Mouse (Mus musculus) left cerebral cortex, postnatal 10 days (tissue): ENCODE measurements around the gene Hist1h2ae. TPM values are rescaled to one million over a fixed set of nuclear protein-coding genes. Genes with fewer than 3 reads are reported as not detected.
"Not testable (repeated sequence)": the region's sequence is repeated elsewhere in the genome, so short reads cannot be mapped to it uniquely, and the experiment has no call there.

Experiments used
- DNase-seq, 2 experiments: peaks; one replicate each; pipeline ENCODE4 v3.0.0; 2021 to 2022; ENCODE audit warnings: low spot score in 2 of 2, mixed read lengths in 1 of 2; ENCODE audit errors: extremely low spot score in 1 of 2
- intact Hi-C: fragments of 180-260 bp; cut with DNase I; formaldehyde crosslinking; loops from one replicate; pipeline ENCODE4 v1.15.1; 2025
- total RNA-seq, 2 experiments: library from RNA; stranded (reverse); gene quantifications; 2 replicates each; pipeline ENCODE4 v1.2.3; 2021

Hist1h2ae gene
- total RNA-seq, 2 experiments from 2014 or later: 9.5 to 14.3 TPM

DNA sequence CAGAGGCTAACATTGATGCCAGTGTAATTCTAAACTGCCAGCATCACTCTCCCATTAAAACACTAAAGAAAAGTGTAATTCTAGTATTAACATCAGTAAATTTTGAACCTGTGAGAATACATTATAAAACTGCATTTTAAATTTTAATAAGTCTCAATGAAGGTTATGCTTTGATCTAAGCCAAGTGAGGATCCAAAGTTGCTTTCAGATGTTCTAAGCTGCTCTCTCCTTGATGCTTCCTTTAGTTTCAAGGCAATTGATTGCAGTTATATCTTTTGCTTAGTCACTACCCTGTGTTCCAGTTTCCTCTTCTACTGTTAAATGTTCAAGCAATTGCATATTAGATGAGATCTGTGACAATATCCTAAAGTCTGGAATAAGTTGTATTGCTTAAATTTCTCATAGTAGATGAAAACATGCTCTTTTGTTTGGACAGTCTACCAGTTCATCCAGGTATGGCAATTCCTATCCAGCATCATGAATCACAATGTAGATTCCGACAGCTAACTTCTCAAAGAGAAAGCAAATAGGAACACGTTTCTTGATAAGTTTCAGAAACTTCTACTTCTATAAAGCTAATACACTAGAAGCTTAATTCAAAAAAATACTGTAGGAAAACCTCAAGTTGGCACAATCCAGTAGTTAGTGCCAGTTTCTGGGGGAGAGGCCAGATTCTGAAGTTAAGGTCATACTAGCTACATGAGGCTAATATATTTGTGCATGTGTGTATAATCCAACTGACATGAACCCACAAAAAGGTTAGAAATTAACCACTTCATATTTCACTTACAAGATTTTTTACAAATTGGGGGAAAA, 1.4 kb upstream of the Hist1h2ae start:
- intact Hi-C loops: no loop called here
- no peak for DNase-seq

DNA sequence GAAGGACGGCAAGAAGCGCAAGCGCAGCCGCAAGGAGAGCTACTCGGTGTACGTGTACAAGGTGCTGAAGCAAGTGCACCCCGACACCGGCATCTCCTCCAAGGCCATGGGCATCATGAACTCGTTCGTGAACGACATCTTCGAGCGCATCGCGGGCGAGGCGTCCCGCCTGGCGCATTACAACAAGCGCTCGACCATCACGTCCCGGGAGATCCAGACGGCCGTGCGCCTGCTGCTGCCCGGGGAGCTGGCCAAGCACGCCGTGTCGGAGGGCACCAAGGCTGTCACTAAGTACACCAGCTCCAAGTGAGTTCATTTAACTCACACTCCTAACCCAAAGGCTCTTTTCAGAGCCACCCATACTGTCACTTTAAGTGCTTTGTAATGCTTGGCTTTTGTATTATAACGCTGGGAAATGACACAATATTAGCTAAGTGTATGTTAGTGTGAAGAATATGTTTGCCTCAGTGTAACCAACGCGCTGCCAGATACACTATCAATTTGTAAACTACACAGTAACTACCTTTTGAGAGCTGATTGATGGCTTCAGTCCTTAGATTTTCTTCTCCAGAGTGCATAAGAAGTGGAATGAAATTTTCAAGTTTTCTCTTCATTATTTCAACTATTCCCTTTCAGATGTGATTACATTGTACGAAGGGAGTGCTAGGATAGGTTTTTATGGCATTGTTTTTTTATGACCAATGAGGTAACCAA, 641 bp upstream of the Hist1h2ae start:
- DNase-seq, intact Hi-C loops: not testable (repeated sequence)

DNA sequence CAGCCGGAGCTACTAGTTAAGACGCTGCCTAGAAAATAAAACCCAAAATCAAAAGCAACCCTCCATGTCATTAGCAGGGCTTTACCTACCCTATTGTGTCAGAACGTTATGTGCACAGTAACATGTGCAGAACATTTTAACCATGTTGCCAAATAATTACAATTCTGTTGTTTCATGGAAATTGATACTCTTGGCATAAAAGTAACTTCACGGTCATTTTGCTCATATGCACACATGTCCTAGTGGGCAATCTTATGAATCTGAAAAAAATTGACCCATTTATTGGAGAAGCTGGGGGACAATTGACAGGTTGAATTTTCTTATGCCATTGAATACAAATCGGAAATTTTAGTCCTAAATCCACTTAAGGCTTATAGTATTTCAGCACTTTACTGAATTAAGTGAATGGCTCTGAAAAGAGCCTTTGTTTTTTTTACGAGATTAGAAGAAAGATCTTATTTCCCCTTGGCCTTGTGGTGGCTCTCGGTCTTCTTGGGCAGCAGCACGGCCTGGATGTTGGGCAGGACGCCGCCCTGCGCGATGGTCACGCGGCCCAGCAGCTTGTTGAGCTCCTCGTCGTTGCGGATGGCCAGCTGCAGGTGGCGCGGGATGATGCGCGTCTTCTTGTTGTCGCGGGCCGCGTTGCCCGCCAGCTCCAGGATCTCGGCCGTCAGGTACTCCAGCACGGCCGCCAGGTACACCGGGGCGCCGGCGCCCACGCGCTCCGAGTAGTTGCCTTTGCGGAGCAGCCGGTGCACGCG, 579 bp downstream of the Hist1h2ae start:
- DNase-seq, intact Hi-C loops: not testable (repeated sequence)

DNA sequence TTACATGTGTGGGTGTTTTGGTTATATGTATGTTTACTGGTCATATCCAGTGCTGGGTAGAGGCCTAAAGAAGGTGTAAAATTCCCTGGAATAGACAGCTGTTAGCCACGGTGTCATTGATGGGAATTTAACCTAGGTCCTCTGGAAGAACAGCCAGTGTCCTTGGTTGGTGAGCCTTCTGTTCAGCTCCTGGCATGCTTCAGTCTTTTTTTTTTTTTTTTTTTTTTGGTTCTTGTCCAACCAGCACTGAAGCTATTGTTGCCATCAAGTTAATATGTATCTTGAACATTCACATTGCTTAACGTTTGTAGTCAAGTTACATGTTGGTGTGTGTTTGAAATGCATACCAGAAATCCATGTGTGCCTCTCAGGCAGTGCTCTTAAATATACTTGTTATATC, 6.5 kb downstream of the Hist1h2ae start:
- intact Hi-C loops: no loop called here
- DNase-seq: no peak

DNA sequence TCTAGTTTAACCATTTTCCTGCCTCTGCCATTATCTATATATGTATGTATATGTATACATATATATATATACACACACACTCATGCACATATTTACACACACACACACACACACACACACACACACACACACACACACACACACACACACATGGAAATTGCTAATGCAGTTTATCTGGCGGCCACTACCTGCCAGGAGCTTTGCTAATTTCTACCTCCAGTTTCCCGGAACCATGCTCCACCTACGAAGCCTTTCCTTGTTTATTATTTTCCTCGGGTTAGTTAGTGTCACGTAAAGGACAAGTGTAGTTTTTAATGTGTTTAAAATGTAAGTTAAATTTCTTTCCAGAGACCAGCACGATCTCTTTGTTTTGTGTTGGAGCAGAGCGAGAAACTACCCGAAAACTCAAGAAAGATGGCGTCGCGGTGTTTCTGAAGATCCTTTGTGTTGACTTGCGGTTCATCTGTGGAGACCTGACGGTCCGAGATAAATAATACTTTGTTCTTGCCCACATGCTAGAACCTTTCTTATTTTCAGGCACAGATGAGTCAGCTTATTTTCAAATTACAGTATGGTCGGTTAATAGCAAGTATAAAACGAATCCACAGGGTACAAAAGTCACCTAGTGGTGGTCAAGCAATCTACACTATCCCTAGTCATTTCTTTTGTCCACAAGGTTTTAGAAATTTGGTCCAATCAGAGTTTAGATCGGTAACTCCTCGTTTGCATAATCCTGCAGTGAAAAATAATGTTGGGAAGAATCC, 8.1 kb downstream of the Hist1h2ae start:
- intact Hi-C loops: no loop called here
- peak in 1 of 2 experiments; percentile 68 for DNase-seq

DNA sequence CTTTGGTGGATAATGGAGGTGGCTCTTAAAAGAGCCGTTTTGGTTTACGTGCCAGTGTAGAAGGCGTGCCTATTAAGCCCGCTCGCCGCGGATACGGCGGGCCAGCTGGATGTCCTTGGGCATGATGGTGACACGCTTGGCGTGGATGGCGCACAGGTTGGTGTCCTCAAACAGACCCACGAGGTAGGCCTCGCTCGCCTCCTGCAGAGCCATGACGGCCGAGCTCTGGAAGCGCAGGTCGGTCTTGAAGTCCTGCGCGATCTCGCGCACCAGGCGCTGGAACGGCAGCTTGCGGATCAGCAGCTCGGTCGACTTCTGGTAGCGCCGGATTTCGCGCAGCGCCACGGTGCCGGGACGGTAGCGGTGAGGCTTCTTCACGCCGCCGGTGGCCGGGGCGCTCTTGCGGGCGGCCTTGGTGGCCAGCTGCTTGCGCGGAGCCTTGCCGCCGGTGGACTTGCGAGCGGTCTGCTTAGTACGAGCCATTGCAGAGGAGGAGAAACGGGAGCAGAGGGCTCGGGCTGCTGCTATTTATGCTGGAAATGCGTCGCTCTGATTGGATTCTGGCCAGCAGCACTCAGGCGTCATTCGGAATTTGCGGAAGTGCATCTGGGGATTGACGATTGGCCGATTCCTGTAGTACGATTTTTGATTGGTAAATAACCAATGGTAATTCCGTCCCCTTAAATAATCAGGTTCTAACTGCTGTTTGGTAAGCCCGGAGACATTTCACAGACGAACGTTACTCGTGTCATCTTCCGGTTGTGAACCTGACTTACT, 8.9 kb downstream of the Hist1h2ae start, which contains the start of gene Hist1h3e:
TSS of gene Hist1h3e (minus strand) at position 487 of the 777 bp plus-strand sequence.
- intact Hi-C loops: not testable (repeated sequence)
- DNase-seq: peak; percentile 95 to 98

DNA sequence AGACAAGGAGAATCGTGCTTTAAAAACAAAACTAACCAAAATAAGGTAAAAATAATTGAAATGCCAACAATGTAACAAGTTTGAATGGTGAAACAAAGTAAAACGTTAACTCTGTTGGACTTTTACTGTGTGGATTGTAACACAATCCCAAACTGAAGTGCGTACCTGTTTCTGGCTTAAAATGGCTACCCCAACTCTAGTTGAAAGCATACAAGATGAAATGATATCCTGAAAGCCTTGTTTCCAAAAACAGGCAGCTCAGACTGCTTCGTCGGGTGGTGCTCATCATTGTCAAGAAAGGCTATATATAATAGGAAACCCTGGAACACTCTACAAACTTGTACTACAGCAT, 9.5 kb downstream of the Hist1h2ae start:
- DNase-seq, intact Hi-C loops: not testable (repeated sequence)

DNA sequence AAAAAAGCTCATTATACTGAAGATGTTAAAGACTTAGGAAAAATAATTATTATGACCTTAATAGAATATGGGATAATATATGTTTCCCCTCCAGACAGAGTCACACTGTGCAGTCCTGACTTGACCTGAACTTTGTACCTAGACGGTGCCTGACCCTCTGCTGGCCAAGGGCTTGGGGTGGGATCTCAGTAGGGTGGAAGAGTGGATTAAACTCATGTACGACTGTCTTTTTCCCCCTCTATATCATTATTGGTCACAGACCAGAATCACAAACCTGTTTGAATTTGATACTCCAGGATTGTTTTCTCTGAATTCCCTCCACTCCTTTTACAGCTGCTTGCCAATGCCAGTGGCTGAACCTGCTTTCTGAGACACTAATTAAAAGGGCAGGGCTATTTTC, 10.3 kb downstream of the Hist1h2ae start:
- DNase-seq, intact Hi-C loops: not testable (repeated sequence)

DNA sequence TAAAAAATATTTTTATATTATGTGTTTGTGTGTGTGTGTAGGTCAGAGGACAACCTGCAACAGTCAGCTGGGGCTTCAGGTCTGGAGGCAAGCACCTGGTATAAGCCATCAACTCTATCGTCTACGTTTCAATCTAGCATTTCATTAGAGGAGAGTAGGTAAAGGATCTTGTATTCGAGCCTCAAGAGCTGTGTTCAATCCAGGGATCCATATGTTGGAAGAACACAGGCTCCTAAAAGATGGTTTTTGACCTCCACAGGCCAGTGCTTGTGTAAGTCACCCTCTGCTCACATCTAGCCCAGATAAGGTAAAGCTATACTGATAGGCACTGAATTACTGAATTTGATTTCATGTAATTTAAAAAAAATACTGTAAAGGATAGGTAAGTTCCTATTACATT, 14.1 kb downstream of the Hist1h2ae start:
- no peak for DNase-seq
- intact Hi-C loops: loop anchor here (10.0 kb wide), 1 partner anchor 198 kb away; the partner anchor contains the start of genes Hist1h2ab, Hist1h3b and Hist1h4b

DNA sequence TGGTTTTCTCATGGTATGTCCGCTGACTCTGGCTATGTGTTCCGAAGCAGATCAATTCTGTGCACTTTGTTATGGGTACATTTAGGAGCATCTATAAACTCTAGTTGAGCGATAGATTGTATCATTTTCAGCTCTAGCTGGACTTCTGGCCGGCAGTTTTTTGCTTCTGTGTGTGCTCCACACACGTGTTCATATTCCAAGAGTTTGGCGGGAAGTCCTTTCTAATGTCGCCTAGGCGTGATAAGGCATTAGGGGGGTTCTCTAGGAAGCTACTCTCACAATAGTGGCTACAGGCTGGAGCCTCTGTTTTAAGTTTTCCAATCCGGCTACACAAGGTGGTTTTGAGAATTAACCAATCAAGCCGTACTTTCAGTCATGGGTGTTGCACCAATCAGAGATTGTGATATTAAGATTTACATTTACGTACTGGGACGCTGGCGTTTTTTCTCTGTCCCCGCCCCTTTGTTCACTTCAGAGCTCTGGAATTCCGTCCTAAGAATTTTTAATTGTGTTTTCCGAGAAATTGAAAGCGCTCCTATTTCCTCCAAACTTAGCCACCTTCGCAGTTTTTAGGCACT, 15.1 kb downstream of the Hist1h2ae start:
- DNase-seq: peak; percentile 61 to 90
- intact Hi-C loops: loop anchor here (10.0 kb wide), 1 partner anchor 199 kb away; the partner anchor contains the start of genes Hist1h2ab, Hist1h3b and Hist1h4b

DNA sequence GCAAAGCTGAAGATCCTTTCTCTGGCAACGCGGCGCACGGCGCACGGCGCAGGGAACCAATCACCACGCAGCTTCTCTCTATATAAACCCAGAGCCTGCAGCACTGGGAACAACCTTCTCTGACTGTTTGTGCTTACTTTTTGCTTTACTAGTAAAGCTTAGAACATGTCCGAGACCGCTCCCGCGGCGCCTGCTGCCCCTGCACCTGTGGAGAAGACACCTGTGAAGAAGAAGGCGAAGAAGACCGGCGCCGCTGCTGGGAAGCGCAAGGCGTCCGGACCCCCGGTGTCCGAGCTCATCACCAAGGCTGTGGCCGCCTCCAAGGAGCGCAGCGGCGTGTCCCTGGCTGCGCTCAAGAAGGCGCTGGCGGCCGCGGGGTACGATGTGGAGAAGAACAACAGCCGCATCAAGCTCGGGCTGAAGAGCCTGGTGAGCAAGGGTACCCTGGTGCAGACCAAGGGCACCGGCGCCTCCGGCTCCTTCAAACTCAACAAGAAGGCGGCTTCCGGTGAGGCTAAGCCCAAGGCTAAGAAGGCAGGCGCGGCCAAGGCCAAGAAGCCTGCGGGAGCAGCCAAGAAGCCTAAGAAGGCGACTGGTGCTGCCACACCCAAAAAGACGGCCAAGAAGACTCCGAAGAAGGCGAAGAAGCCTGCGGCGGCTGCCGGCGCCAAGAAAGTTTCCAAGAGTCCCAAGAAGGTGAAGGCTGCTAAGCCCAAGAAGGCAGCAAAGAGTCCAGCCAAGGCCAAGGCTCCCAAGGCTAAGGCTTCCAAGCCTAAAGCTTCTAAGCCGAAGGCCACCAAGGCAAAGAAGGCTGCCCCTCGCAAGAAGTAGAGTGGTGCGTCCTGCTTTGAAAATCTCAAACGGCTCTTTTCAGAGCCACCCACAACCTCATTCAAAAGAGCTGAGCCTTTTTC, 15.8 kb downstream of the Hist1h2ae start:
- intact Hi-C loops: loop anchor here (10.0 kb wide), 1 partner anchor 200 kb away; the partner anchor contains the start of genes Hist1h2ab, Hist1h3b and Hist1h4b
- peak; percentile 77 to 80 for DNase-seq

DNA sequence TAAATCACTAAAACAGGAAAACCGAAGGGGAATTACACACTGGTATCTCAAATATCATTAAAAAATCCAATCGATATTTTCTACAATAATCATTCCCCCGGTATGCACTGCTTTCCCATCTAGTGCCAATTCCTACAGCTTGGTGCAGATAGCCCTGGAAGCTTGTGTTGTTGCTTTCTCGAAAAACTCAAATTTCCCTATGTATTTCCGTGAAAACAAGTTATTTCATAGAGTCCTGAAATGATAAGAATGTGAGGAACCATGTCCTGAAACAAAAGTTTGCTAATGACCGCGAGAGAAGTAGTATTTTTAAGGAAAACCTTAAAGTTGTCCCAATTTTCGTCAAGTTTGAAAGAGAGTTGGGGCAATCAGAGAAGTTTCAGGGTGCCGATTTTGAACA, 16.6 kb downstream of the Hist1h2ae start:
- intact Hi-C loops: loop anchor here (10.0 kb wide), 1 partner anchor 200 kb away; the partner anchor contains the start of genes Hist1h2ab, Hist1h3b and Hist1h4b
- no peak for DNase-seq

DNA sequence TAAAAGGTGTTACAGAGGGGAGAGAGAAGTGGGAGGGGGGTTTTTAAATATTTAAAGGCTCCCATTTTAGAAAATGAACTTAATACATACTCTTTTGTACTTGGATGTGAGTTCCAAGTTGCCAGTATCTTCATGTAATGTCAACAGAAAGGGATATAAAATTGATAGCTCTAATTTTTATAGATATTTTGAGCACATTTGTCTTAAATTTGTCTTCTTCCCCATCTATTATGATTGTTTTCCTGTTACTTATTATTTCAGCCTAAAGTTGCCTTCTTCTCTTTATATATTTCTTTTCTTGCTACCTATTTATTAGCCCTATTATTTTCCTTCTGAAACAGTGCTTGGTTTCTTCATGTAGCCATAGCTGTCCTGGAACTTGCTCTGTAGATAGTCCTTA, 18.1 kb downstream of the Hist1h2ae start, which contains the start of gene Hist1h1d:
TSS of gene Hist1h1d (plus strand) at position 301 of the 400 bp plus-strand sequence.
- no peak for DNase-seq
- intact Hi-C loops: loop anchor here (10.0 kb wide), 1 partner anchor 202 kb away; the partner anchor contains the start of genes Hist1h2ab, Hist1h3b and Hist1h4b

DNA sequence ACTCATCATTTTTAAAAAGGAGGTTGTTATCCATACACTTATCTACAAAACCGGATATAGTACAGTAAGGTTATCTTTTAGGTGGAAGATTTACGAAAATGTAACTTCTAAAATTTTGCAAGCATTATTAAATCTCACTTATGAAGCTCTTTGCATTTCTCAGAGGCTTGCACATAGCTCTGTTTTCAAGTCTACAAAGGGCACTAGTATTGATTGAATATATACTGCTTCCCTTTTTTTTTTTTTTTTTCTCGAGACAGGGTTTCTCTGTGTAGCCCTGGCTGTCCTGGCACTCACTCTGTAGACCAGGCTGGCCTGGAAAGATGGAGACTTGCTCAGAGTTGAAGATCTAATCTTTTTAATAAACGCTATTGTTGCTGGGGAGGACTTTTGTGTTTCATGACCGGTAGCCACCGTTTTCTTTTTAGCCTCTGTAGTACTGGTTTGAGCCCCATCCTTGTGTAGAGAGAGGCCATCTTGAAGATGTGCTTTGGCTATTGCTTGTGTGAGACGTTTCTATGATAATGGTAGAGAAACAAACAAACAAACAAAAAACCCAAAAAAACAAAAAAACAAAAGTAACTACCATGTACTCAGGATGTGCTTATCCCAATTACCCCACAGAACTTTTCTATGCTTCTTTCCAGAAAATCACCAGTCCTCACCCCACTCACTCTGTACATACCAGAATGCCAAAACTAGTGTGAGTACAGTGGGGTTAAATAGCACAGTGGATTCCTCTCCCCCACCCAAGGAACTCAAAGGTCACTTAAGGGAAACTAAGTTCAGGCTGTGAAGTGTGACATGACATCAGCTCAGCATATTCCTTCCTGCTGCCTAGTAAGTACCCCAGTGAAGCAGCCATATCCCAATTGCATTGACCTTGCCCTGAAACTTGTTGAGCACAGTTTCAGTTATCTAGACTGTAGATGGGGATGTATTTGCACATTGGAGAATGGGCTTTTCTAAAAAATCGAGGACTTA, 18.8 kb downstream of the Hist1h2ae start:
- intact Hi-C loops: loop anchor here (10.0 kb wide), 1 partner anchor 203 kb away; the partner anchor contains the start of genes Hist1h2ab, Hist1h3b and Hist1h4b
- DNase-seq: no peak
